Mouse (Mus musculus): ENCODE measurements around the gene Gm10234.

The Gm10234 gene

GRCm38 (mm10) chr6:95321812-95322211 lies at the start of gene Gm10234:
Gene Gm10234, plus strand, starts transcription at chr6:95322112.
- in situ Hi-C loops (cut with MboI; ENCODE audit: unreplicated experiment in 2 of 2) = no loop called here

- in situ Hi-C loops (cut with MboI; ENCODE audit: unreplicated experiment in 2 of 2) = no loop called here
Observed at GRCm38 (mm10) chr6:95277633-95278032, 44.3 kb upstream of the Gm10234 start.

- in situ Hi-C loops (cut with MboI; ENCODE audit: unreplicated experiment in 2 of 2) = no loop called here
Observed at GRCm38 (mm10) chr6:95296025-95296424, 25.9 kb upstream of the Gm10234 start.

- in situ Hi-C loops (cut with MboI; ENCODE audit: unreplicated experiment in 2 of 2) = no loop called here
Observed at GRCm38 (mm10) chr6:95298387-95298786, 23.5 kb upstream of the Gm10234 start.

GRCm38 (mm10) chr6:95300658-95301057 lies 21.3 kb upstream of the Gm10234 start:
- in situ Hi-C loops (cut with MboI; ENCODE audit: unreplicated experiment in 2 of 2) = no loop called here

- in situ Hi-C loops (cut with MboI; ENCODE audit: unreplicated experiment in 2 of 2) = no loop called here
Observed at GRCm38 (mm10) chr6:95331191-95331590, 9.3 kb downstream of the Gm10234 start.

- in situ Hi-C loops (cut with MboI; ENCODE audit: unreplicated experiment in 2 of 2) = no loop called here
Observed at GRCm38 (mm10) chr6:95334781-95335180, 12.9 kb downstream of the Gm10234 start.

GRCm38 (mm10) chr6:95349378-95349777 lies 27.5 kb downstream of the Gm10234 start:
- in situ Hi-C loops (cut with MboI; ENCODE audit: unreplicated experiment in 2 of 2) = no loop called here

GRCm38 (mm10) chr6:95353043-95353442 lies 31.1 kb downstream of the Gm10234 start:
- in situ Hi-C loops (cut with MboI; ENCODE audit: unreplicated experiment in 2 of 2) = no loop called here

- in situ Hi-C loops (cut with MboI; ENCODE audit: unreplicated experiment in 2 of 2) = no loop called here
Observed at GRCm38 (mm10) chr6:95353886-95354285, 32.0 kb downstream of the Gm10234 start.

GRCm38 (mm10) chr6:95360084-95360483 lies 38.2 kb downstream of the Gm10234 start:
- in situ Hi-C loops (cut with MboI; ENCODE audit: unreplicated experiment in 2 of 2) = no loop called here

- in situ Hi-C loops (cut with MboI; ENCODE audit: unreplicated experiment in 2 of 2) = no loop called here
Observed at GRCm38 (mm10) chr6:95362707-95363106, 40.8 kb downstream of the Gm10234 start.

GRCm38 (mm10) chr6:95371811-95372210 lies 49.9 kb downstream of the Gm10234 start:
- in situ Hi-C loops (cut with MboI; ENCODE audit: unreplicated experiment in 2 of 2) = no loop called here

Measured in v-Abl transformed pro-B cells (cell line).